Mouse (Mus musculus) heart, adult 2 months (tissue): ENCODE measurements around the gene Ucp2. TPM values are rescaled to one million over a fixed set of nuclear protein-coding genes. Genes with fewer than 3 reads are reported as not detected.

ENCODE experiments used
- DNase-seq, 2 experiments: peaks; one replicate each; pipeline ENCODE4 v3.0.0; 2021
- H3K27ac ChIP-seq: fragments of 200-600 bp; 2 replicates; pipeline ENCODE4 v1.8.1; 2022
- H3K27me3 ChIP-seq: fragments of 200-500 bp; 2 replicates; pipeline ENCODE4 v1.6.1; 2012; ENCODE audit warnings: mild to moderate bottlenecking, low read length, inconsistent platforms, mixed read lengths; ENCODE audit not compliant: control insufficient read depth, insufficient read depth
- H3K36me3 ChIP-seq: fragments of 200-500 bp; 2 replicates; pipeline ENCODE4 v1.6.1; 2012; ENCODE audit warnings: low read length, inconsistent platforms; ENCODE audit not compliant: control insufficient read depth, insufficient read depth
- H3K4me1 ChIP-seq: fragments of 200-500 bp; 2 replicates; pipeline ENCODE4 v1.6.1; 2011; ENCODE audit warnings: low read length; ENCODE audit not compliant: control insufficient read depth, insufficient read depth
- H3K4me3 ChIP-seq: fragments of 200-600 bp; 2 replicates; pipeline ENCODE4 v1.8.1; 2022
- H3K79me2 ChIP-seq: fragments of 200-500 bp; replicated peaks from 2 replicates; pipeline ENCODE4 v1.6.1; 2012; ENCODE audit warnings: mild to moderate bottlenecking, inconsistent platforms, low read length, moderate library complexity, mixed read lengths; ENCODE audit not compliant: control insufficient read depth, insufficient read depth
- H3K9ac ChIP-seq: fragments of 200-500 bp; 2 replicates; pipeline ENCODE4 v1.6.1; 2012; ENCODE audit warnings: low read depth, mild to moderate bottlenecking, control low read depth, inconsistent platforms, low read length, mixed read lengths
- CTCF ChIP-seq: fragments of 200-600 bp; IDR thresholded peaks from 2 replicates; pipeline ENCODE4 v1.8.1; 2022; ENCODE audit warnings: antibody characterized with exemption, mild to moderate bottlenecking, moderate library complexity
- EP300 ChIP-seq: fragments of 200-500 bp; IDR thresholded peaks from 2 replicates; pipeline ENCODE4 v1.6.1; 2011; ENCODE audit warnings: low read depth, low read length, control low read depth; ENCODE audit not compliant: insufficient read depth
- POLR2A ChIP-seq: fragments of 200-500 bp; IDR thresholded peaks from 2 replicates; pipeline ENCODE4 v1.6.1; 2011; ENCODE audit warnings: mild to moderate bottlenecking, low read depth, low read length, control low read depth; ENCODE audit not compliant: insufficient read depth
- WGBS: fragments of 180-500 bp; shearing (Covaris S2); methylation state at CpG from one replicate; pipeline ENCODE4 v1.1.7; 2018; 5-methylcytosine and 5-hydroxymethylcytosine counted together
- intact Hi-C: fragments of 180-260 bp; cut with DNase I; formaldehyde crosslinking; loops from one replicate; pipeline ENCODE4 v1.15.1; 2025
- polyA plus RNA-seq: library from polyadenylated mRNA; depleted of rRNA; stranded (reverse); fragments of >200 nt; gene quantifications from 2 replicates; pipeline ENCODE4 v1.2.3, GENCODE M21; 2012
- total RNA-seq, 2 experiments: library from RNA; stranded (reverse); gene quantifications; 2 replicates each; pipeline ENCODE4 v1.2.3; 2021

The Ucp2 gene
- total and polyA plus RNA-seq, 3 experiments = 193 to 496 (median 245) TPM

- TF ChIP-seq POLR2A (no peak), EP300 (no peak), CTCF (no peak)
- Histone ChIP-seq H3K27me3 (no peaks in the 10 kb centered on the region), H3K79me2 (no peaks in the 10 kb centered on the region), H3K9ac (no peak overlapping the region), H3K27ac (no peak overlapping the region), H3K36me3 (no peaks in the 10 kb centered on the region), H3K4me1 (no peaks in the 10 kb centered on the region), H3K4me3 (no peak overlapping the region)
- peak in 1 of 2 experiments; percentile 10 for DNase-seq
- intact Hi-C loops = no loop called here
- 89% methylated on average over 5 of the region's 5 CpGs for WGBS
Measured at GRCm38 (mm10) chr7:100484493-100484892, 8.6 kb upstream of the Ucp2 start.

DNA sequence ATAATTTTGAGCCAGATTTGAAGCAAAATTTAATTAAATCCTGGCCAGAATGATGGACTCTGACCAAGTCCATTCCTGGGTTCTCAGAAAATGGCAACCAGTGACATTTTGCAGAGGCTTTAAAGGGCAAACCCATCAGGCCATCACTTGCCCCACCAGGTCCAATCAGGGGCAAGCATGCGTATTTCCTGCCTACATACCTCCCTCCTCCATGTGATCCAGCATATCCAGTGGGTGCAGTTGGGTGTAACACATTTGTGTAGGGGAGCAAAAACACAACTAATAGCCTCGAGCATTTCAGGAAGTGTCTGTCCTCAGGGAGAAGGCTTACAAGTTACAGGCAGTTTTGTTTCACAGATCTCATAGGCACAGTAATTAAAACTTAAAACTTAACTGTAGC lies 5.8 kb upstream of the Ucp2 start:
- WGBS = 53% methylated on average over 2 of the region's 2 CpGs
- no peaks in the 10 kb centered on the region for H3K4me1 ChIP-seq
- no peak overlapping the region for H3K4me3 ChIP-seq
- no peak overlapping the region for H3K27ac ChIP-seq
- H3K27me3 ChIP-seq = no peaks in the 10 kb centered on the region
- H3K36me3 ChIP-seq = no peaks in the 10 kb centered on the region
- TF ChIP-seq CTCF (no peak), POLR2A (no peak)
- intact Hi-C loops = no loop called here
- DNase-seq = no peak
- no peak overlapping the region for H3K9ac ChIP-seq
- H3K79me2 ChIP-seq = no peaks in the 10 kb centered on the region

GRCm38 (mm10) chr7:100488474-100489048 lies 4.6 kb upstream of the Ucp2 start:
- Histone ChIP-seq H3K27me3 (no peaks in the 10 kb centered on the region), H3K79me2 (no peaks in the 10 kb centered on the region), H3K27ac (no peak overlapping the region), H3K4me1 (no peaks in the 10 kb centered on the region), H3K4me3 (no peak overlapping the region), H3K9ac (no peak overlapping the region), H3K36me3 (no peaks in the 10 kb centered on the region)
- TF ChIP-seq EP300 (no peak), POLR2A (no peak), CTCF (no peak)
- DNase-seq = no peak
- WGBS = 29% methylated on average over 10 of the region's 10 CpGs
- intact Hi-C loops = no loop called here

GRCm38 (mm10) chr7:100492391-100493116 lies 583 bp upstream of the Ucp2 start:
- WGBS = 11% methylated on average over 36 of the region's 36 CpGs
- no peaks in the 10 kb centered on the region for H3K27me3 ChIP-seq
- peaks cover 12% of the 10 kb centered on the region for H3K4me1 ChIP-seq
- H3K27ac ChIP-seq = peak overlapping the region; percentile 85
- H3K79me2 ChIP-seq = no peaks in the 10 kb centered on the region
- intact Hi-C loops = loop anchor here (2.0 kb wide), 2 partner anchors 28 to 64 kb away; no protein-coding TSS in a partner anchor
- H3K9ac ChIP-seq = peak overlapping the region; percentile 75
- TF ChIP-seq CTCF (no peak), EP300 (no peak), POLR2A (no peak)
- H3K4me3 ChIP-seq = peak overlapping the region; percentile 66
- no peak for DNase-seq
- H3K36me3 ChIP-seq = 0 out of 2 replicates have a peak, but pooled peaks cover 2% of the 10 kb centered on the region

DNA sequence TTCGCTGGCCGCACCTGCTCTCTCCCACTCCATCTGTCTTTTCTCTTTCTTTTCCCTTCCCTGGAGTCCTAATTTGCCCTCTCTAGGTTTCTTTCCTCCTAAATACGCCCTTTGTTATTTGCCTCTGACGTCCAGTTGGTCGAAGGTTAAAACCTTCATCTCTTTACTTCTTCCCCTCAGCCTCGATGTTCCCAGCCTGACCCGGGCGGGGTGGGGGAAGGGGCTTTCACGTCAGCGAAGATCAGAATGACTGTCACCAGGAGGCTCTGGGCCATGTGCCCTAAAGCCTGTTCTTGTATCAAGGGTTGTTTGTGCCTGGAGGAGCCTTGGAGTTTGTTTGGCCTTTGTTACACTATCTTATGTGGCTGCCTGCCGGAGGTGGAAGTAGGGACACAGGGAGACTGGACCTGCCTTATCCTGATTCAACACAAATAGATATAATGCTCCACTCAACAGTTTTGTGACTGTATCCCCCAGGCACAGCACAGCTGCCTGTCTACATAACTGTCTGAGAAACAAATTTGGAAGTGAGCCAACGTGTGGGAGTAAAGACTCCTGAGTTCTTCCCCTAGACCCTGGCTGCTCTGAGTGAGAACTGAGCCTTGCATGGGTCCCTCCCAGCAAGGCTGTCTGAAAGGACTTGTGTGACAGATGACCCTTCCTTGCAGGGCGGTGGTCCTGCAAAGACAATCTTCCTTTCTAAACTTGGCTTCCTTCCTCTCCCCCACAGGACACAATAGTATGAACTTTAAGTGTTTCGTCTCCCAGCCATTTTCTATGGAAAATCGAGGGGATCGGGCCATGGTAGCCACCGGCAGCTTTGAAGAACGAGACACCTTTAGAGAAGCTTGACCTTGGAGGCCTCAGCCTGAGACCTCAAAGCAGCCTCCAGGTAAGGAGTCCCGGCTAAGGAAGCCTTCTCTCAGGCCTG lies 612 bp downstream of the Ucp2 start:
- peak; percentile 58 to 63 for DNase-seq
- H3K27ac ChIP-seq = peak overlapping the region; percentile 85
- intact Hi-C loops = loop anchor here (2.0 kb wide), 2 partner anchors 29 to 65 kb away; no protein-coding TSS in a partner anchor
- H3K27me3 ChIP-seq = no peaks in the 10 kb centered on the region
- 0 out of 2 replicates have a peak, but pooled peaks cover 2% of the 10 kb centered on the region for H3K36me3 ChIP-seq
- 18% methylated on average over 19 of the region's 19 CpGs for WGBS
- peak overlapping the region; percentile 75 for H3K9ac ChIP-seq
- no peaks in the 10 kb centered on the region for H3K79me2 ChIP-seq
- TF ChIP-seq CTCF = no peak
- TF ChIP-seq POLR2A = no peak
- no peak for TF ChIP-seq EP300
- peaks cover 12% of the 10 kb centered on the region for H3K4me1 ChIP-seq
- peak overlapping the region; percentile 66 for H3K4me3 ChIP-seq
